Mouse (Mus musculus) heart, adult 2 months (tissue): Measurements from ENCODE around the gene Cmss1.

Experiments
- CTCF ChIP-seq: fragments of 200-600 bp; IDR thresholded peaks from 2 replicates; pipeline ENCODE4 v1.8.1; 2022; ENCODE audit warnings: antibody characterized with exemption, mild to moderate bottlenecking, moderate library complexity
- EP300 ChIP-seq: fragments of 200-500 bp; IDR thresholded peaks from 2 replicates; pipeline ENCODE4 v1.6.1; 2011; ENCODE audit warnings: low read depth, low read length, control low read depth; ENCODE audit not compliant: insufficient read depth

GRCm38 (mm10) chr16:57357011-57357410 lies 249.7 kb downstream of the Cmss1 start:
- TF ChIP-seq EP300, result 0 out of 2 replicates have a peak, but pooled peaks have one; percentile 55
- no peak for TF ChIP-seq CTCF
